Comparison of ENCODE assay signal across 9 mouse cellular contexts in genomic region chr2:180925176-180925575, GRCm38 (mm10). TPM values are rescaled to one million over a fixed set of nuclear protein-coding genes. Genes with fewer than 3 reads are reported as not detected.
A peak's percentile ranks its signal among the peaks of the same experiment; 100 is the strongest.
DNase-seq lines count a peak whose midpoint lies in the region; ATAC-seq and TF ChIP-seq lines count a peak whose summit lies in the region.
"Had no signal": no experiment of that assay in that cellular context is flagged by ENCODE, and none has a peak within 500 bp of the region (broad histone marks: within the 10 kb centered on the region; RNA-seq: fewer than 3 reads in every experiment).

No protein-coding gene starts in this region.

- H3K36me3 ChIP-seq in kidney, adult 2 months (ENCODE audit: control insufficient read depth, insufficient read depth, low read length): no peaks in the 10 kb centered on the region
- H3K36me3 ChIP-seq in kidney, embryonic 14.5 days (ENCODE audit: control insufficient read depth, insufficient read depth, low read length): no peaks in the 10 kb centered on the region
- H3K36me3 ChIP-seq in limb, embryonic 14.5 days (ENCODE audit: control insufficient read depth, insufficient read depth, low read length): no peaks in the 10 kb centered on the region
- H3K36me3 ChIP-seq: stomach, embryonic 15.5 days had no signal

- no peak overlapping the region for H3K27ac ChIP-seq in kidney, adult 2 months (ENCODE audit: insufficient read depth, low read depth, low read length)
- H3K27ac ChIP-seq in kidney, embryonic 14.5 days (ENCODE audit: low read depth, low read length): no peak overlapping the region
- no peak overlapping the region for H3K27ac ChIP-seq in bone marrow, adult 2 months (ENCODE audit: control insufficient read depth, insufficient read depth, low read depth, low read length, poor library complexity)
- no peak overlapping the region for H3K27ac ChIP-seq in limb, embryonic 14.5 days (replicated peaks; ENCODE audit: low read depth, low read length)
- H3K27ac ChIP-seq: stomach, embryonic 15.5 days had no signal

- peaks cover 4% of the 10 kb centered on the region; the same call in 1 of the 2 replicates for H3K4me1 ChIP-seq in kidney, adult 2 months (ENCODE audit: control insufficient read depth, insufficient read depth, low read length)
- no peaks in the 10 kb centered on the region for H3K4me1 ChIP-seq in kidney, embryonic 14.5 days (ENCODE audit: control insufficient read depth, insufficient read depth, low read length)
- H3K4me1 ChIP-seq in bone marrow, adult 2 months (ENCODE audit: control insufficient read depth, insufficient read depth, low read length): no peaks in the 10 kb centered on the region
- no peaks in the 10 kb centered on the region for H3K4me1 ChIP-seq in limb, embryonic 14.5 days (ENCODE audit: control insufficient read depth, insufficient read depth, low read length)
- H3K4me1 ChIP-seq: stomach, embryonic 15.5 days had no signal

- H3K9ac ChIP-seq in kidney, embryonic 14.5 days (ENCODE audit: low read depth, low read length): no peak overlapping the region
- H3K9ac ChIP-seq in limb, embryonic 14.5 days (ENCODE audit: low read depth, low read length, severe bottlenecking): no peak overlapping the region
- H3K9ac ChIP-seq: stomach, embryonic 15.5 days had no signal

- TF ChIP-seq POLR2A in kidney, adult 2 months (IDR thresholded peaks at IDR 0.05; ENCODE audit: low read depth, low read length): no peak
- no peak for TF ChIP-seq POLR2A in bone marrow, adult 2 months (IDR thresholded peaks at IDR 0.05; ENCODE audit: borderline replicate concordance, control insufficient read depth, low read depth, low read length)
- TF ChIP-seq POLR2A in limb, embryonic 14.5 days (IDR thresholded peaks at IDR 0.05; ENCODE audit: borderline replicate concordance, extremely low read depth, insufficient read depth, insufficient read length): no peak

- WGBS in kidney, adult 2 months: 11% methylated on average over 4 of the region's 4 CpGs
- 7% methylated on average over 4 of the region's 4 CpGs for WGBS in kidney, embryonic 14.5 days
- WGBS in bone marrow, adult 2 months: 5% methylated on average over 4 of the region's 4 CpGs
- 7% methylated on average over 4 of the region's 4 CpGs for WGBS in limb, embryonic 14.5 days

- no peak overlapping the region for H3K4me2 ChIP-seq in kidney, embryonic 14.5 days (replicated peaks; ENCODE audit: low read depth, low read length)
- H3K4me2 ChIP-seq in limb, embryonic 14.5 days (replicated peaks; ENCODE audit: low read depth, low read length, severe bottlenecking): no peak overlapping the region
- H3K4me2 ChIP-seq: stomach, embryonic 15.5 days had no signal

- ATAC-seq in kidney, embryonic 14.5 days (ENCODE audit: low FRiP score, low TSS enrichment): no peak
- peak; percentile 55 for ATAC-seq in erythroblast, adult 5-6 weeks (replicated peaks; ENCODE audit: low FRiP score, poor library complexity, severe bottlenecking)
- no peak for ATAC-seq in limb, embryonic 14.5 days (ENCODE audit: low FRiP score, low read depth)

- peak; percentile 100 for TF ChIP-seq CTCF in kidney, adult 2 months (conservative IDR thresholded peaks at IDR 0.05; ENCODE audit: insufficient read depth, insufficient read length, low read depth, low read length)
- peak; percentile 92 for TF ChIP-seq CTCF in bone marrow, adult 2 months (IDR thresholded peaks at IDR 0.05; ENCODE audit: control insufficient read depth, insufficient read depth, low read length)

- no peaks in the 10 kb centered on the region for H3K9me3 ChIP-seq in kidney, embryonic 14.5 days (ENCODE audit: control insufficient read depth, low read length)
- H3K9me3 ChIP-seq in limb, embryonic 14.5 days (ENCODE audit: control insufficient read depth, low read length): no peaks in the 10 kb centered on the region
- H3K9me3 ChIP-seq: stomach, embryonic 15.5 days had no signal

- no peaks in the 10 kb centered on the region for H3K27me3 ChIP-seq in kidney, adult 2 months (replicated peaks; ENCODE audit: control insufficient read depth, insufficient read depth, low read length)
- no peaks in the 10 kb centered on the region for H3K27me3 ChIP-seq in kidney, embryonic 14.5 days (ENCODE audit: control insufficient read depth, insufficient read depth, low read length)
- H3K27me3 ChIP-seq in limb, embryonic 14.5 days (ENCODE audit: control insufficient read depth, insufficient read depth, low read length): no peaks in the 10 kb centered on the region
- H3K27me3 ChIP-seq: stomach, embryonic 15.5 days had no signal

- H3K4me3 ChIP-seq in kidney, adult 2 months (ENCODE audit: insufficient read depth, low read depth, low read length): no peak overlapping the region
- no peak overlapping the region for H3K4me3 ChIP-seq in kidney, embryonic 14.5 days (ENCODE audit: low read length)
- no peak overlapping the region for H3K4me3 ChIP-seq in bone marrow, adult 2 months (replicated peaks; ENCODE audit: control insufficient read depth, low read depth, low read length)
- H3K4me3 ChIP-seq in limb, embryonic 14.5 days (replicated peaks; ENCODE audit: low read length): no peak overlapping the region
- H3K4me3 ChIP-seq: stomach, embryonic 15.5 days had no signal

- DNase-seq in kidney, adult 2 months: peak; percentile 75
- peak; percentile 82 for DNase-seq in induced T-regulatory cell, adult 2 months (ENCODE audit: low read depth)
- DNase-seq in limb, embryonic 14.5 days (ENCODE audit: low spot score): peak; percentile 65
- peak; percentile 39 for DNase-seq in retina, adult 2 months (ENCODE audit: low read depth, low spot score)
- peak; percentile 61 for DNase-seq in thymus, postnatal 14 days

RNA-seq across cellular contexts. Expression of gene Birc7, which starts 3.6 kb away (rescaled TPM):
- polyA plus RNA-seq in kidney, adult 2 months (2012; rRNA removed): not detected in 2 replicates
- polyA plus RNA-seq in kidney, embryonic 14.5 days (2014; fragmentation: Nextera tagmentation; extraction: Ambion mirVana): not detected in 2 replicates
- not detected in 2 replicates for polyA plus RNA-seq in bone marrow, adult 2 months (2011; ENCODE audit: insufficient read depth, insufficient read length, low replicate concordance, missing spikeins)
- total RNA-seq in erythroblast, adult 5-6 weeks (2015; ENCODE audit: low replicate concordance): not detected in 2 replicates
- total RNA-seq in erythroblast, adult 5-6 weeks (2017; ENCODE audit: low replicate concordance): not detected in 2 replicates
- not detected in 2 replicates for polyA plus RNA-seq in limb, embryonic 14.5 days (2012; rRNA removed)
- polyA plus RNA-seq in limb, embryonic 14.5 days (2014; fragmentation: Nextera tagmentation; extraction: Ambion mirVana): not detected in 2 replicates

RNA-seq across cellular contexts. Expression of gene Ythdf1, which starts 4.4 kb away (rescaled TPM):
- polyA plus RNA-seq in kidney, adult 2 months (2012; rRNA removed): 33.9 and 34.8 TPM in 2 replicates
- polyA plus RNA-seq in kidney, embryonic 14.5 days (2014; fragmentation: Nextera tagmentation; extraction: Ambion mirVana): 48.7 and 75.4 TPM in 2 replicates
- 17.7 and 26.6 TPM in 2 replicates for polyA plus RNA-seq in bone marrow, adult 2 months (2011; ENCODE audit: insufficient read depth, insufficient read length, low replicate concordance, missing spikeins)
- 15.0 and 17.3 TPM in 2 replicates for total RNA-seq in erythroblast, adult 5-6 weeks (2015; ENCODE audit: low replicate concordance)
- 7.0 and 11.8 TPM in 2 replicates for total RNA-seq in erythroblast, adult 5-6 weeks (2017; ENCODE audit: low replicate concordance)
- polyA plus RNA-seq in limb, embryonic 14.5 days (2012; rRNA removed): 66.3 and 85.7 TPM in 2 replicates
- polyA plus RNA-seq in limb, embryonic 14.5 days (2014; fragmentation: Nextera tagmentation; extraction: Ambion mirVana): 65.7 and 67.6 TPM in 2 replicates

RNA-seq across cellular contexts. Expression of gene Nkain4, which starts 29.3 kb away (rescaled TPM):
- 2.0 and 3.7 TPM in 2 replicates for polyA plus RNA-seq in kidney, adult 2 months (2012; rRNA removed)
- polyA plus RNA-seq in kidney, embryonic 14.5 days (2014; fragmentation: Nextera tagmentation; extraction: Ambion mirVana): 39.0 and 44.1 TPM in 2 replicates
- not detected in 2 replicates for polyA plus RNA-seq in bone marrow, adult 2 months (2011; ENCODE audit: insufficient read depth, insufficient read length, low replicate concordance, missing spikeins)
- total RNA-seq in erythroblast, adult 5-6 weeks (2015; ENCODE audit: low replicate concordance): not detected in 2 replicates
- total RNA-seq in erythroblast, adult 5-6 weeks (2017; ENCODE audit: low replicate concordance): not detected in 2 replicates
- 9.2 and 11.2 TPM in 2 replicates for polyA plus RNA-seq in limb, embryonic 14.5 days (2012; rRNA removed)
- polyA plus RNA-seq in limb, embryonic 14.5 days (2014; fragmentation: Nextera tagmentation; extraction: Ambion mirVana): 12.9 and 13.4 TPM in 2 replicates

RNA-seq across cellular contexts. Expression of gene Arfgap1, which starts 41.8 kb away (rescaled TPM):
- polyA plus RNA-seq in kidney, adult 2 months (2012; rRNA removed): 35.6 and 38.9 TPM in 2 replicates
- polyA plus RNA-seq in kidney, embryonic 14.5 days (2014; fragmentation: Nextera tagmentation; extraction: Ambion mirVana): 55.1 and 71.3 TPM in 2 replicates
- 32.9 and 35.6 TPM in 2 replicates for polyA plus RNA-seq in bone marrow, adult 2 months (2011; ENCODE audit: insufficient read depth, insufficient read length, low replicate concordance, missing spikeins)
- 11.9 and 12.5 TPM in 2 replicates for total RNA-seq in erythroblast, adult 5-6 weeks (2015; ENCODE audit: low replicate concordance)
- 11.2 and 21.0 TPM in 2 replicates for total RNA-seq in erythroblast, adult 5-6 weeks (2017; ENCODE audit: low replicate concordance)
- 161 and 169 TPM in 2 replicates for polyA plus RNA-seq in limb, embryonic 14.5 days (2012; rRNA removed)
- polyA plus RNA-seq in limb, embryonic 14.5 days (2014; fragmentation: Nextera tagmentation; extraction: Ambion mirVana): 102 and 105 TPM in 2 replicates
